ENCODE assay signal across 11 mouse cellular contexts in the genomic region with DNA sequence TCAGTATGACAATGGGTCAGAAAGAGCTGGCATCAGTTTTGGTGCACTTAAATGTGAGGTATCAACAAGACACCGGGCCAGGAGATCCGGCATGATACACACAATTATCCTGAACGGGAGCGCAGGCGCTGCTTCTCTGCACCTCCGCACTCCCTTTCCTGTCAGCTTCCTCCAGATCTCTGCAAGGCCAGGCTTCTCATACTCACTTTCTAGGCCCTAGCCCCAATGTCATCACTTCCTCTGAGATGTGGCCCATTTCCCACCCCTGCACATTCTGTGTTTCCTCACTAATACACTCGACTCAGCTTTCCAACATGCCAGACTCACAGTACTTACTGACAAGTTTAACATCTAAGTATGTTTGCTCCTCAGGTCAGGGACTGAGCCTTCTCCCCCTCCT. TPM values are rescaled to one million over a fixed set of nuclear protein-coding genes. Genes with fewer than 3 reads are reported as not detected.
DNase-seq lines count a peak whose midpoint lies in the region; ATAC-seq and TF ChIP-seq lines count a peak whose summit lies in the region.
"Had no signal": no experiment of that assay in that cellular context is flagged by ENCODE, and none has a peak within 500 bp of the region (broad histone marks: within the 10 kb centered on the region; RNA-seq: fewer than 3 reads in every experiment).

No protein-coding gene starts in this region.

- no peak overlapping the region for H3K4me3 ChIP-seq in kidney, embryonic 15.5 days (replicated peaks)
- H3K4me3 ChIP-seq in small intestine, adult 2 months (ENCODE audit: low read depth, low read length): no peak overlapping the region
- no peak overlapping the region for H3K4me3 ChIP-seq in forebrain, embryonic 16.5 days (replicated peaks; ENCODE audit: low read length)
- H3K4me3 ChIP-seq in midbrain, embryonic 15.5 days: no peak overlapping the region
- H3K4me3 ChIP-seq: embryonic facial prominence, embryonic 13.5 days; midbrain, embryonic 13.5 days had no signal

- peaks cover 39% of the 10 kb centered on the region for H3K4me1 ChIP-seq in kidney, embryonic 15.5 days
- H3K4me1 ChIP-seq in small intestine, adult 2 months (ENCODE audit: control insufficient read depth, insufficient read depth, insufficient read length, low read length): peaks cover 12% of the 10 kb centered on the region
- no peaks in the 10 kb centered on the region for H3K4me1 ChIP-seq in forebrain, embryonic 16.5 days (replicated peaks; ENCODE audit: control insufficient read depth, insufficient read depth, low read length)
- no peaks in the 10 kb centered on the region for H3K4me1 ChIP-seq in midbrain, embryonic 15.5 days
- H3K4me1 ChIP-seq: midbrain, embryonic 13.5 days had no signal

- no peaks in the 10 kb centered on the region for H3K36me3 ChIP-seq in kidney, embryonic 15.5 days
- peaks cover 2% of the 10 kb centered on the region; the same call in 1 of the 2 replicates for H3K36me3 ChIP-seq in small intestine, adult 2 months (ENCODE audit: control insufficient read depth, insufficient read depth, low read length)
- H3K36me3 ChIP-seq in forebrain, embryonic 16.5 days (ENCODE audit: control insufficient read depth, insufficient read depth): no peaks in the 10 kb centered on the region
- H3K36me3 ChIP-seq in midbrain, embryonic 15.5 days (replicated peaks): no peaks in the 10 kb centered on the region
- H3K36me3 ChIP-seq: embryonic facial prominence, embryonic 13.5 days; midbrain, embryonic 13.5 days had no signal

- H3K27me3 ChIP-seq in kidney, embryonic 15.5 days: no peaks in the 10 kb centered on the region
- no peaks in the 10 kb centered on the region for H3K27me3 ChIP-seq in small intestine, adult 2 months (ENCODE audit: control insufficient read depth, insufficient read depth, low read length)
- H3K27me3 ChIP-seq in forebrain, embryonic 16.5 days (replicated peaks; ENCODE audit: control insufficient read depth, insufficient read depth, low read length): no peaks in the 10 kb centered on the region
- no peaks in the 10 kb centered on the region for H3K27me3 ChIP-seq in midbrain, embryonic 15.5 days (replicated peaks)
- H3K27me3 ChIP-seq: embryonic facial prominence, embryonic 13.5 days; midbrain, embryonic 13.5 days had no signal

- no peak for TF ChIP-seq POLR2A in small intestine, adult 2 months (IDR thresholded peaks at IDR 0.05; ENCODE audit: low read depth, low read length)

- H3K4me2 ChIP-seq in kidney, embryonic 15.5 days: no peak overlapping the region
- no peak overlapping the region for H3K4me2 ChIP-seq in forebrain, embryonic 16.5 days (ENCODE audit: low read length)
- no peak overlapping the region for H3K4me2 ChIP-seq in midbrain, embryonic 15.5 days
- H3K4me2 ChIP-seq: embryonic facial prominence, embryonic 13.5 days; midbrain, embryonic 13.5 days had no signal

- no peak for ATAC-seq in kidney, embryonic 15.5 days (replicated peaks; ENCODE audit: low FRiP score)
- peak; percentile 52 for ATAC-seq in activated CD4-positive, CD25-positive, alpha-beta regulatory T cell, adult 4 months
- no peak for ATAC-seq in forebrain, embryonic 16.5 days
- no peak for ATAC-seq in midbrain, embryonic 15.5 days (replicated peaks)
- ATAC-seq: midbrain, embryonic 13.5 days had no signal

- 78% methylated on average over 7 of the region's 7 CpGs for WGBS in kidney, embryonic 15.5 days
- WGBS in small intestine, adult 2 months: 72% methylated on average over 7 of the region's 7 CpGs
- WGBS in forebrain, embryonic 16.5 days: 93% methylated on average over 7 of the region's 7 CpGs
- 90% methylated on average over 7 of the region's 7 CpGs for WGBS in midbrain, embryonic 15.5 days

- H3K9ac ChIP-seq in kidney, embryonic 15.5 days: no peak overlapping the region
- no peak overlapping the region for H3K9ac ChIP-seq in forebrain, embryonic 16.5 days (replicated peaks; ENCODE audit: low read depth, low read length)
- H3K9ac ChIP-seq in midbrain, embryonic 15.5 days: no peak overlapping the region
- H3K9ac ChIP-seq: embryonic facial prominence, embryonic 13.5 days; midbrain, embryonic 13.5 days had no signal

- no peak for DNase-seq in kidney, adult 18-20 months
- peak; percentile 77 for DNase-seq in induced T-regulatory cell, adult 2 months (ENCODE audit: low read depth)
- no peak for DNase-seq in layer of hippocampus, adult 8-10 months (ENCODE audit: low spot score in 2 of 2)
- DNase-seq: layer of hippocampus, adult 9-11 months had no signal

- no peaks in the 10 kb centered on the region for H3K9me3 ChIP-seq in kidney, embryonic 15.5 days (replicated peaks)
- no peaks in the 10 kb centered on the region for H3K9me3 ChIP-seq in forebrain, embryonic 16.5 days (ENCODE audit: control insufficient read depth, low read length)
- no peaks in the 10 kb centered on the region for H3K9me3 ChIP-seq in midbrain, embryonic 15.5 days
- H3K9me3 ChIP-seq: embryonic facial prominence, embryonic 13.5 days; midbrain, embryonic 13.5 days had no signal

- TF ChIP-seq CTCF in small intestine, adult 2 months (IDR thresholded peaks at IDR 0.05; ENCODE audit: extremely low read depth, insufficient read length, insufficient replicate concordance, low read depth, low read length): no peak

- peak overlapping the region; percentile 51 for H3K27ac ChIP-seq in kidney, embryonic 15.5 days
- H3K27ac ChIP-seq in small intestine, adult 2 months (ENCODE audit: insufficient read depth, low read depth, low read length): peak overlapping the region; percentile 62
- H3K27ac ChIP-seq in forebrain, embryonic 16.5 days (ENCODE audit: low read length): no peak overlapping the region
- no peak overlapping the region for H3K27ac ChIP-seq in midbrain, embryonic 15.5 days
- H3K27ac ChIP-seq: embryonic facial prominence, embryonic 13.5 days; midbrain, embryonic 13.5 days had no signal

RNA-seq across cellular contexts. Expression of gene Jak1, which starts 11.1 kb away (rescaled TPM):
- 88.2 and 88.3 TPM in 2 replicates for polyA plus RNA-seq in kidney, embryonic 15.5 days (2015; fragmentation: Nextera tagmentation; extraction: Ambion mirVana)
- polyA plus RNA-seq in activated CD4-positive, CD25-positive, alpha-beta regulatory T cell, adult 4 months (2017; shearing (Covaris generic)): 100 to 1,000 TPM; 332 to 339 TPM
- polyA plus RNA-seq in small intestine, adult 2 months (2012; rRNA removed): 10.9 and 19.6 TPM in 2 replicates
- total RNA-seq in layer of hippocampus, adult 8-10 months (2022): 100 to 1,000 TPM; 118 to 133 (median 127) TPM
- polyA plus RNA-seq in forebrain, embryonic 16.5 days (2015; fragmentation: Nextera tagmentation; extraction: Ambion mirVana): 61.5 and 61.6 TPM in 2 replicates
- polyA plus RNA-seq in midbrain, embryonic 15.5 days (2015; fragmentation: Nextera tagmentation; extraction: Ambion mirVana): 71.5 and 73.0 TPM in 2 replicates

Comparison
In these comparisons a context has a peak if more than half of its experiments do, and no peak if none do; other contexts are left out.
1. H3K27ac ChIP-seq: peak in kidney, embryonic 15.5 days (single experiment) and small intestine, adult 2 months (single experiment); none in forebrain, embryonic 16.5 days (single experiment) and midbrain, embryonic 15.5 days (single experiment).